Mouse (Mus musculus): ENCODE measurements at regions not wholly inside any gene's neighbourhood (a gene's known extent, or its start where the extent isn't known, plus 50 kb on each side); places are given as distances from the start of the nearest gene placed in this dataset.

GRCm38 (mm10) chr10:67606739-67607138, 58.0 kb upstream of the Ado start:
- no peak for ATAC-seq

GRCm38 (mm10) chr10:67599390-67599789, 50.6 kb upstream of the Ado start:
- no peak for ATAC-seq

GRCm38 (mm10) chr10:67598590-67599047, 49.9 kb upstream of the Ado start:
- ATAC-seq = no peak
